Mouse (Mus musculus) lung, adult 18-20 months (tissue): ENCODE measurements around the gene Recql5.
"Not testable (repeated sequence)": the region's sequence is repeated elsewhere in the genome, so short reads cannot be mapped to it uniquely, and the experiment has no call there.

ENCODE experiments used
- DNase-seq, 2 experiments: peaks; one replicate each; pipeline ENCODE4 v3.0.0; 2022; ENCODE audit warnings: mixed read lengths in 2 of 2

The Recql5 gene

DNA sequence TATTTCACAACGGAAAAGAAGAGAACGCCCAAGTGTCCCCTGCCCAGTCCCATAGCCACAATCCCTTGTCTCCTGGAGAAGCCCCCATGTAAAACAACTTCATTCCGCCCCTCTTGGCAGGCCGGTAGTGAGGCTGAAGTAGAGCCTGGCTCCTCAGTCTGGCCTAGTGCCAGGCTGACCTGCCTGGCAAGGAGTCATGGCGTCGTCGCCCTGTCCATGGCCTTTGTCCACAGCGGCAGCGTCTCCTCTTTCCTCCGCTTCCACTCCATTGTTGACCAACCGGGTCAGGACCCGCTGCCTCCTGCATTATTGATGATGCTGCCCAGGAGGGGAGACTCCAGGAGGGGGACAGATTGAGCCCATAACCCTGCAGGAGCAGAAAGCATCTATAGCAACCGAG, 75.3 kb downstream of the Recql5 start:
- no peak for DNase-seq

DNA sequence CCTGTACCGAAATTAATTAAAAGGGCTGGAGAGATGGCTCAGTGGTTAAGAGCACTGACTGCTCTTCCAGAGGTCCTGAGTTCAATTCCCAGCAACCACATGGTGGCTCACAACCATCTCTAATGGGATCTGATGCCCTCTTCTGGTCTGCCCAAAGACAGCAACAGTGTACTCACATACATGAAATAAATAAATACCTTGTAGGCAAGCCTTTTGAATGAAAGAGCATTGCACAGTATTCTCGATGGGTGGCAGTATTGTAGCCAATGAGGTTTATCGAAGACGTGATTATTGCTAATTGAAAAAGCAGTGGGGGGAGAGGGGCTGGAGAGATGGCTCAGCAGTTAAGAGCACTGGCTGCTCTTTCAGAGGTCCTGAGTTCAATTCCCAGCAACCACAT, 76.1 kb downstream of the Recql5 start:
- not testable (repeated sequence) for DNase-seq

GRCm38 (mm10) chr11:115854674-115855073, 78.6 kb downstream of the Recql5 start:
- no peak for DNase-seq

- DNase-seq, result no peak
Observed at GRCm38 (mm10) chr11:115845819-115846218, 87.5 kb downstream of the Recql5 start.

- DNase-seq, result no peak
Observed at GRCm38 (mm10) chr11:115844240-115844639, 89.0 kb downstream of the Recql5 start.

DNA sequence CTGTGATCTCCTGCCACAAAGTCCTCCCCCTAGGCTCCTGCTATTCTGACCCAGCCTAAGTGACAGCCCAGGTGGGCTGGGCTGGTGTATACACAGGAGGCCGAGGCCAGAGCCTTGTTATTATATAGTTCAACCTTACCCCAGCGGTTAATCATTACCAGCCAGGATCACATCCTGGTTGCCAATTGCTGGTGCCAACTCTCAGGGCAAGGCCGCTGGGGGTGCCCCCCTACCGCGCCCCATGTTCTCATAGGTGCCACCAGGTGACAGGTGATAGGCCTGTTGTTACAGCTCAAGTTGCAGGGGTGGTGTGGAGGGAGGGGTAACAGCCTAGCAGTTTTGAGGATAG, 89.4 kb downstream of the Recql5 start:
- DNase-seq, result peak; percentile 69 to 85

GRCm38 (mm10) chr11:115843141-115843890, 90.0 kb downstream of the Recql5 start:
- no peak for DNase-seq
